Mouse (Mus musculus) adrenal gland, postnatal 25 days (tissue): ENCODE data around the gene Etnk2. TPM values are rescaled to one million over a fixed set of nuclear protein-coding genes. Genes with fewer than 3 reads are reported as not detected.
"Not testable (repeated sequence)": the region's sequence is repeated elsewhere in the genome, so short reads cannot be mapped to it uniquely, and the experiment has no call there.

ENCODE experiments used
- DNase-seq: peaks from one replicate; pipeline ENCODE4 v3.0.0; 2021; ENCODE audit warnings: mixed read lengths
- long read RNA-seq: library from polyadenylated mRNA; stranded (forward); transcript quantifications from one replicate; pipeline ENCODE4 v2.0.0, GENCODE M21; 2021
- total RNA-seq: library from RNA; stranded (reverse); gene quantifications from 2 replicates; pipeline ENCODE4 v1.2.3, GENCODE M21; 2021

The Etnk2 gene
- 5.9 and 6.3 TPM in 2 replicates for total RNA-seq
- long read RNA-seq, transcript Etnk2-203 (8 exons, 2,297 nt) = major isoform, 148 of 187 reads
- long read RNA-seq, partial matches to known transcripts = 14 of 187 reads
- long read RNA-seq, other reads (novel, unspliced or antisense) = 19 of 187 reads

DNA sequence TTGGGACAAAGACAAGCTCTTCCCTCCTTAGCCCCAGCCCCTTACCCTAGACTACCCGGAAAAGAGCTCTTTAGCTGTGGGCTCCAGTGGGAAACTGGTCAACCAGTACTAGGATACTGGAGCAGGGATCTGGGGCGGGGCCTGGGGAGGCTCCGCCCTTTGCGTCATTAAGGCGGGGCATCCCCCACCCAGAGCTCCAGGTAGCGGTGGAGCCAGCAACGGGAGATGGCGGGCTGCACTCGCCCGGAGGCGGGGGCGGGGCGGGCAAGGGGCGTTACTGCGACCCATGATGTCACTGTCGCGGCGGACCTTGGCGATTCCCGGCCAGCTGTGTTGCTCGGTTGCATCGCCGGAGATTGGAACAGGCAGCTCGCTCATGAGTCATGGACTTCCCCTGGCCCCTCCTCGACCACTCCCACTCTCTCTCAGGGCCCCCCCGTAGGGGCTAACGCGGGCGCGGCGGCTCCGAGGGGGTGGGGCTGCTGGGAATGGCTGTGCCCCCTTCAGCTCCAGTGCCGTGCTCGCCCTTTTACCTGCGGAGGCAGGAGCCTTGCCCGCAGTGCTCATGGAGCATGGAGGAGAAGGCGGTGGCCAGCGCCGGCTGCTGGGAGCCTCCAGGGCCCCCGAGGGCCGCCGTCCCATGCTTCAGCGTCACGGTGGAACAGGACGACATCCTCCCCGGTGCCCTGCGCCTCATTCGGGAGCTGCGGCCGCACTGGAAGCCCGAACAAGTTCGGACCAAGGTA lies at the start of gene Etnk2:
Etnk2 (plus strand) TSS at position 297 of the 746 bp plus-strand sequence.
- peak; percentile 89 for DNase-seq

DNA sequence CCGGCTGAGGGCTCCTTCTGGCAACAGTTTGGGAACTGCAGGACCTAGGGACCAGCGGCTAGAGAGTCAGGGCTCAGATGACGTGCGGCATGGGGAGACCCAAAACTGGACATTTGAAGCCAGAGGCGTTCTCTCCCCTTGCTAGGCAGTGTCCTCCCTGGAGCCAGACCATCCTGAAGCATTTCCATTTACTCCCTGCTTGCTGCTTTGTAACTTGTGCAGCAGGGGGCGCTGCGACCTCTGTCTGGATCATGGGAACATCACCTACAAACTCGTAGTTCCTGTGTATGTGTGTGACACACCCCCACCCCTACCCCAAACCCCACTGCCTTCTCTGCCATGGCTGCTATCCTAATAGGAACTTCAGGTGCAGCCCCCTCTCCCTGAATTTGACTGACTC lies 49.0 kb upstream of the Etnk2 start:
- peak; percentile 73 for DNase-seq

DNA sequence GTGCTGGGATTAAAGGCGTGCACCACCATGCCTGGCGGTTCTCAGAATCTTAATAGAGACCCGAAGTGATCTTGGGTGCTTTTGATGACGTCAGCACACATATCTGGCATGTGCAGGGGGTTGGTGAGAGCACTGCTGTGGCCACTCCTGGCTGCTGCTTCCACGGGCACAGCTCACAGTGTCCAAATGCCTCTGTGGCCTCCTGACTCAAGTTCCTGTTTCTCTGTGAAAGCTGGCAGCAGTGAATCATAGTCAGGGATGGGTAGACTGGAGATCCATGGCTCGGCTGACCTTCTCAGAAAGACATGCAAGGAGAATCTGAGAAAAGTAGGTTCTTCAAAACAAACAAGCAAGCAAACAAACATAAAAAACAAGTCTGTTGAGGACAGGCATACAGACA lies 47.6 kb upstream of the Etnk2 start:
- no peak for DNase-seq

DNA sequence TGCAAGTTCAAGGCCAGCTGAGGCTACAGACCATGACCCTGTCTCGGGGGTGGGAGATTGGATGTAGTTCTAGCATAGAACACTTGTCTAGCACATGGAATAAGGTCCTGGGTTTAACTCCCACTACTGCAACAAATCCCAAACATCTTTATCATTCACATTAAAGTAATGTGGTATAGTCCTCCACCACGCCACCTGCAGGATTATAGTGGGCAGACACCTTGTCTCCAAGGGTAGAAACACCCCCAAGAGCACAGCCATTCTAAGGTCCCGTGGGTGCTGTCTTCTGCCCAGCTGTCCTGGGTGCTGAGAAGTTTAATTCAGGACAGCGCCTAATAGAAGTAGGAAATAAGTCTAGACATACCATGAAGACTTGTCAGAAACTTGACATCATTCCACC lies 46.8 kb upstream of the Etnk2 start:
- DNase-seq = no peak

- DNase-seq = no peak
Measured at GRCm38 (mm10) chr1:133317149-133317548, 46.2 kb upstream of the Etnk2 start.

DNA sequence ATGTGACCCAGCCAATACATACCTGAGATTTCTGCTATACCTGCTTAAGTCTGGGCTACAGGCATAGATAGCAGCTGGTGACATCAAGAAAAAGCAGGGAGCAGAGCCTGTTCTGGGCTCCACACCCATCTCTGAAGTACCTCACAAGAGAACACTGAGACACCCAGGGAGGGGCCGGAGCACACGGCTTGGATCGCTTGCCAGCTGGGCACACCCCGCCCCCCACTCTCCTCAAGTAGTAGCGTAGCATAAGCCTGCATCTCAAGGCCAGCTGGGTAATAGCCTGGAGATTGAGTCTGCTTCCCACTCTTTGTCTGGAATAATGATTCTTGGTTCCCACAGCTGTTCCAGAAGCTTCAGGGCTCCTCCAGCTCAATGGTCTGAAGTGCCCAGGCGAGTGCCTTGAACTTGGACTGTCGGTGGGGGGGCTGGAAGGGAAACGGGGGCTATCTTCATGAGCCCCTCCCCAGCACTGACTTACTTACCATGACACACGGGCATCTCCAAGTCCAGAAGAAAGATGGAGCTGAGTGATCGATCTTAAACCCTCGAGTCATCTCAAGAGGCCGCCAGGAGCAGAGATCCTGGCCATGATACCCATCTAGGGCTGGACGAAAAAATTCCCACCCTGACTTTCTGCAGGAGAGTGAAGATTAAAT lies 42.0 kb upstream of the Etnk2 start, which contains the start of gene Kiss1:
Kiss1 (plus strand) TSS at position 609 of the 659 bp plus-strand sequence.
- peak; percentile 27 for DNase-seq

GRCm38 (mm10) chr1:133323333-133323732 lies 40.0 kb upstream of the Etnk2 start:
- DNase-seq = no peak

- DNase-seq = no peak
Measured at GRCm38 (mm10) chr1:133325951-133326350, 37.4 kb upstream of the Etnk2 start.

DNA sequence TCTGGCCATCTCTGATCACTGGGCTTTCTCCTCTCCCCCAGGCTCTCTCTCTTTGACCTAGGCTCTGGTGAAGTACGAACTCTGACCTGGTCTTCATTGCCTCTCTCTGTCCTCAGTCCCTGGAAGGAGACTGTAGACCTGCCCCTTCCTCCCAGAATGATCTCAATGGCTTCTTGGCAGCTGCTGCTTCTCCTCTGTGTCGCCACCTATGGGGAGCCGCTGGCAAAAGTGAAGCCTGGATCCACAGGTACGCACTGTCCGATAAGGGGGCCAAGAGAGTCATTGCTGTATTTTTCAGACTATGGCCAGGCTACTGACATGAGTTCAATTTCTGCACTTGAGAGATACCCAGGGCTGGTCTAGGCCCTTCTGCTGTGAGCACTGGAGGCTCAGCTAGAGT lies 36.3 kb upstream of the Etnk2 start:
- DNase-seq = no peak

DNA sequence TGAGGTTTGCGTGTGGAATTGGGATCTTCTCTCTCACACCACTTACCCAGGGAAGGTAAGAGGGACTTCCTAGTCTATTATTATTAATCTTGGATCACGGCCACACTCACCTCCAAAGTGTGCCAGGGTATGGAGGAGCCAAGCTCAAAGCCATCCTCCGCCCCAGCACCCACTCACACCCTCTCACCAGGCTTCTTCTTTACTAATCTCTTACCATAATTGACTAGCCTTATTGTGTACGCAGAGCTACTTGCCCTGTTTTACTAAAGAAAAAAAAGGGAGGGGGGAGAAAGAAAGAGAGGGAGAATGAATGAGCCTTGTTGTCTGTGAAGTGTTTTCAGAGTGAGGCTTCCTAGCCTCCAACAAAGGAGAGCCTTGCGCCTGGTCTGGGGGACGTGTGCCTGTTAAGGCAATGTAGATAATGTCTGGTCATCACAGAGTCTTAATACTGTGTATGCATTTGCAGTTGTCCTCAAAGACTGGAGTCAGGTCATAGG lies 35.0 kb upstream of the Etnk2 start:
- DNase-seq = no peak

DNA sequence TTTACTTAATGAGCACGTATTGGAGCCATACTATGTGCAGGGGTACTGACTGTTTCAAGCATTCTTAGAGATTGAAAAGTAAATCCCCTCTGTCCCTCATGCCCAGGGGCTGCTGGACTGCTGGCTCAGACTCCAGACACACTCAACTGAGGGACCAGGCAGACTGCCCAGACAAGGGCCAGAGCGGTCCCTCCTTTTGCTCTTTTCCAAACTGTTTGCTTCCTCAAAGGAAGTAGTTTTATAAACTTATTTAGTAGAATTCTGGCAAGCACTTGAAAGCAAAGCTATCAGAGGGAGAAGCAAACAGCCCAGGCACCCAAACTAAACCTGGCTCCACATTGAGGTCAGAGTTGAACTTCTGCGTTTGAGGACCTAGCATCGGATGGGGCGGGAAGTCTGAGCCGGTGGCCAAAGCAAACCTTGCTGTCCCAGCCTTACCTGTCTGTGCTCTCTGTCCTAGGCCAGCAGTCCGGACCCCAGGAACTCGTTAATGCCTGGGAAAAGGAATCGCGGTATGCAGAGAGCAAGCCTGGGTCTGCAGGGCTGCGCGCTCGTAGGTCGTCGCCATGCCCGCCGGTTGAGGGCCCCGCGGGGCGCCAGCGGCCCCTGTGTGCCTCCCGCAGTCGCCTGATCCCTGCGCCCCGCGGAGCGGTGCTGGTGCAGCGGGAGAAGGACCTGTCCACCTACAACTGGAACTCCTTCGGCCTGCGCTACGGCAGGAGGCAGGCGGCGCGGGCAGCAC lies 34.3 kb upstream of the Etnk2 start:
- DNase-seq = no peak

DNA sequence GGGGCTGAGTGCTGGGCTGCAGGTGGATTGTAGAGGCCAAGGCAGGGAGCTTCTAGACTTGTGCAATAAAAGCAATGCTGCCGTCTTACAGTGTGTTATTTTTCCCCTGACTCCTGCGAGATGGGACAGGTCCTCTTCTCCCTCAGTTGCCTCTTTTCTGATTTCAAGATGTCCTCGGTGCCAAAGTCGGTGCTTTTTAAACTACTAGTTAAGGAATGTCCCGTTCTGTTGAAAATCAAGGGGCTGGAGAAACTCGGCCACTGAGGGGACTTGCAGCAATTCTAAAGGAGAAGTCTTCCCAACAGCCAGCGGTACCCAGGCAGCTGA lies 33.8 kb upstream of the Etnk2 start:
- no peak for DNase-seq

DNA sequence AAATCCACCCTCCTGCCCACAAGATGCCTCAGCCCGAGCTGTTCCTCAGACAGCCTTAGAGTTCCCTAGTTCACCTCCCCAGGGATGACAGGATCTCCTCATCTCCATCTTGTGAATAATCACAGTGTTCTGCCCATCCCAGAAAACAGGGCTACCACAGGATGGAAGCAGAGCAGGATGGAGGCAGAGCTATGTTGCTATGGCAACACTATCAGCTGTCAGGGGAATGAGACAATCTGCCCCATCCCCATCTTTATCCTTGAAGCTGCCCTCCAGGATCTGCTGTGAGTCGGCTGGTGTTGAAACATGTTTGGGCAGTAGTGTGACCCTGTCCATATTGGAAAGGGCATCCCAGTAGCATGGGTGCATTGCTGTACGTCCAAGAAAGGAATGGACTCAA lies 32.2 kb upstream of the Etnk2 start:
- DNase-seq = no peak

GRCm38 (mm10) chr1:133332656-133333430 lies 30.5 kb upstream of the Etnk2 start:
- no peak for DNase-seq

DNA sequence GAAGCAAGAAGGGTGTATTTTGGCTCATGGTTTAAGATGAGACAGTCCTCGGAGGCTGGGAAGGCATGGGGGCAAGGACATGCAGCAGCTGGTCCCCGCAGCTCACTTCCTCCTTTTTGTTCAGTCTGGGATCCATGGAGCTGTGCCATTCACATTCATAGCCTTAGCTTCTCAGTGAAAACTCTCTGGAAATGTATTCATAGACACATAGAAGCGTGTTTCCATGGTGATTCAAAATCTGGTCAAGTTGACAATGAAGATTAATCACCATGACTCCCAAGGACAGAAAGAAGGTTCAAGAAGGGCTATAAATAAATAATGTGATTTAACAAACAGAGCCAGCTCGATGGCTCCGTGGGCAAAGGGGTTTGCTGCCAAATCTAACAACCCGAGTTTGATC lies 29.4 kb upstream of the Etnk2 start:
- no peak for DNase-seq

DNA sequence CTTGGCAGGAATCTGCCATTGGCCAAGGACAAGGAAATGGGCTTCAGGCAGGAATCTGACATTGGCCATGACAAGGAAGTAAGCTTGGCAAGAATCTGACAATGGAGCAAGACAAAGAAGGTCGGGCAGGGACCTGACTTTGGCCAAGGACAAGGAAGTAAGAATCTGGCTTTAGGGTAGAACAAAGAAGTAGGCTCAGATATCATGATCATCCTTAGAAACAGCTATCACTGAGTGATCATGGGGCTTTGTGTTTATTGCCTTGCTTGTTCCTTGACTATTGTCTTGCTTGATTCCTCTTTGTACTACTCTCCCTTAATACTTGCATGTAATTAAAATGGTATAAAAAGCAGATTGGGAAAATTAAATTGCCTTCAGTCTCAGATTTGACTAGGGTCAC lies 23.0 kb upstream of the Etnk2 start:
- DNase-seq = not testable (repeated sequence)

GRCm38 (mm10) chr1:133344357-133344756 lies 19.0 kb upstream of the Etnk2 start:
- DNase-seq = no peak

GRCm38 (mm10) chr1:133346531-133346930 lies 16.8 kb upstream of the Etnk2 start:
- DNase-seq = no peak

- DNase-seq = no peak
Measured at GRCm38 (mm10) chr1:133347226-133347625, 16.1 kb upstream of the Etnk2 start.

GRCm38 (mm10) chr1:133347693-133348520 lies 15.5 kb upstream of the Etnk2 start:
- DNase-seq = no peak

DNA sequence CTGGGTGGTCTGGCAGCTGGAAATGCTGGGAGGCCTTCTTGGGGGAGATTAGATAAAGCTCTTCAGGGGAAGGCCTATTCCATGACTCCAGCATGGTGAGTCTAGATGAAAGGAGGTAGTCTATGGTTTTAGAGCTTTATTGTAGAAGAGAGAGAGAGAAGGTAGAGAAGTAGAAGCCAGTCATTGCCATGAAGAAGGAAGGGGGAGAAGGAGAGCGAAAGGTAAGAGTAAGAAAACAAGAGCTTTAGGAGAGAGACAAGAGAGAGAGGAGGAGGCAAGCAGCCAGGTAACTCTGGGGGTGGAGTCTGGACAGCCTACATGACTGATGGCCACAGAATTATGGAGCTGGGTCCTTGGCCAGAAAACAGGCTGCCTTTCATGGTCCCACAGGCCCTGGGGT lies 13.2 kb upstream of the Etnk2 start, which contains the start of gene Ren1:
Ren1 (plus strand) TSS at position 301 of the 400 bp plus-strand sequence.
- DNase-seq = no peak
